Mouse (Mus musculus) activated CD4-positive, CD25-positive, alpha-beta regulatory T cell (primary cell): ENCODE measurements around the gene Sphk2. TPM values are rescaled to one million over a fixed set of nuclear protein-coding genes. Genes with fewer than 3 reads are reported as not detected.

Experiments used
- polyA plus RNA-seq, 2 experiments: library from polyadenylated mRNA; unstranded; fragments of 100-300 nt; shearing (Covaris generic); gene quantifications; one replicate each; pipeline ENCODE4 v1.2.1; 2017

The Sphk2 gene
- polyA plus RNA-seq: 10 to 100 TPM; 21.2 to 24.8 TPM

DNA sequence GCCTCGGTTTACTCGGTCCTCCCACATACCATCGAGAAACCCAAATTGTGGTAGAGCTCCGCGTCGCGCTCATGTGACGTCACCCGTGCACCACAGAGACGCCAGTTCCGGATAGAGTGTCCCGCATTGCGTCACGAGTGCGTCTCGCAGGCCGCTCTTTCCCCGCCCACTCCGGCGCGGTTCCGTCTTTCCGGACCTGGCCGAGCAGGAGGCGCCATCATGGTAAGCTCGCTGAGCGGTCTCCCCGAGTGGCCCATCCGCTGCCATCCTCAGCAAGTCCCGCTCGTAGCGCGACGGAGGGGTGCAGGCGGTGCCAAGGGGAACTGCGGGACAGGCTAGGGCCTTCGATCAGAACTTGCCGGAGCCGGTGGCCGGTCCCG is at the start of gene Sphk2:
Gene Sphk2 (minus strand): TSS at position 85 of the 380 bp plus-strand sequence.

GRCm38 (mm10) chr7:45725713-45726112 is 7.9 kb upstream of the Sphk2 start, which contains the start of gene Spaca4:
TSS of gene Spaca4 (minus strand) at chr7:45725813.

DNA sequence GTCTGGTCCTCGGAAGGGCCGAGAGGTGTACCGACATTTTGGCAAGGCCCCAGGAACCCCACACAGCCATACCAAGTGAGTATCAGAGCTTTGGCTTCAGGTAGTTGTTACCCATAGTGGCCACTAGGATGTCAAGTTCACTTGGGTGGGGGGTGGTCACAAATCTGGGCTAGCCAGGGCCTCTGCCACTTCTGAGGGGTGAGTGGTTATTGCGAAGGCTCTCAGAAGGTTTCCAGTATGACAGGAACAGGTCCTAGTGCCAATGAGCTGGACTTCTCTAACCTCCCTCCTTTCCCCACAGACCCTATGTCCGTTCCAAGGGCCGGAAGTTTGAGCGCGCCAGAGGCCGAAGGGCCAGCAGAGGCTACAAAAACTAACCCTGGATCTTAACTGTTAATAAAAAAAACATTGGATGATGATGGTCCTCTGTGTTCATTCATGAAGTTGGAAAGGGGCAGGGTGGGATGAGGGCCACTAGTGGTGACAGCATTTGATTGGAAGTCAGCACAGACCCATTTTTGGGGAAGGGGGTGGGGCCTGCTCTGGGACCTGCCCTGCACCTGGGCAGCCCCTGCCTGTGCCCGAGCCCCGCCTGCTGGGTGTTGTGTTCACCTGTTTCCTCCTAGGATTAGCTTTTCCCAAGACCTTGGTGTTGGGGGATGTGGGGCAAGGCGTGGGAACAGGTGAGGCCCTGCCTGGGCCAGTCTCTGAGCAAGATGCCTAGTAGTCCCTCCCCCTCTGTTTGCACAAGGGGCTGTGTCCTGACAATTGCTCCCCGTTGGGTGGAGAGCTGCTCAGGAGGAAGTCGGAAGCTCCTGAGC is 2.8 kb upstream of the Sphk2 start, which contains the start of gene Fam83e:
Gene Fam83e (plus strand): TSS at position 800 of the 821 bp plus-strand sequence.

DNA sequence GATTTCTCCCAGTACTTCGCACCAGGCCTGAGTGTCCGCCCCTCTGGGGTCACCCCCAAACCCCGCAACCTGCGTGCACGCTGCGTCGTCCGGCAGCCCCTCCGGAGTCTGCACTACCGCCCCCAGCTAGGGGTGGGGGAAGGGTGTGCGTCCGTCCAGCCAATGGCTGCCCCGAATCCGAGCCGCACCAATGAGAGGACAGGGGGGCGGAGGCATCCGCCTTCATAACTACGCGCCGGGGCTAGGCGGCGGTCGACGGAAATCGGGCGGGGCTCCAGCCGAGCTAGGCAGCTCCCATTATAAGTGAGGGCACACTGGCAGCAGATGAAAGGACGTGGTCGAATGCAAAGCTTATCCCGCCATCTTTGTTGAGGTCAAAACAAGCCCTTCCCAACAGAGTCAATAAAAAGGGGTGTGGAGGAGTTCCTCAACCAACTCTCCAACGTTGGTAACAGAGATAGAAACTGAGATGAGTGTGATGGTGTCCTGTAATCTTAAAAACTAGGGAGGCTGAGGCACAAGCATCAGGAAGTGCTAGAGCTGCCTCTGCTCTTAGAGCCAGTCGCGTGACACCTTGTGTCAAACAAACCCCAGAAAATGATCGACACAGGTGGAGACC is 2.6 kb downstream of the Sphk2 start, which contains the start of gene Rpl18:
Gene Rpl18 (plus strand): TSS at position 368 of the 619 bp plus-strand sequence.

GRCm38 (mm10) chr7:45704730-45705442 is 12.9 kb downstream of the Sphk2 start, which contains the start of gene Dbp:
TSS of gene Dbp (plus strand) at chr7:45705088.

DNA sequence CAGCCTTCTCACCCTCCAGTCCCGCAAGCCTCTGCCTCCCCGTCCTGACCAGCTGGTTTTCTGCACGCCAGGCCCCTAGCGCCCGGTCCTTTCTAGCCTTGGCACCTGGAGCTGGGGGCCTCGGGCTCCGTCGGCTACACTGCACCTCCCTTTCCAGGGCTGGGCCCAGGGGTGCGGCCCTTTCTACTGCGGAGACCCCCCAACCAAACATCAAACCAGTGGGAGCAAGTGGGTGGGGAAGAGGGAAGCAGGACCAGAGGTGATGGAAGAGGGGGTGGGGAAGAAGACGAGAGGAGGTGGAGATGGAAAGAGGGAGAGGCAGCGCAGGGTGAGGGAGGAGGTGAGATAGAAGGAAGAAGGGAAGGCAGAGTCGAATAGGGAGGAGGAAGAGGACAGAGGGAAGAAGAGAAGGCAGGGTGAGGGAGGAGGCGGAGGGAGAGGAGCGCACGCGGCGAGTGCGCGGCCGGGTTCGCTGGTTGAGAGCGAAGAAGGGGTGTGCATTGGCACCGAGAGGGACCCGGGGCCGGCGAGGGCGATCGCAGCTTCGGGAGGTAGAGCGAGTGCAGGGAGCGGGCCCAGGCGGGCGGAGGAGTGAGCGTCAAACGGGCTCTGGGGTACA is 18.2 kb downstream of the Sphk2 start, which contains the start of gene Car11:
Gene Car11 (plus strand): TSS at position 321 of the 619 bp plus-strand sequence.

DNA sequence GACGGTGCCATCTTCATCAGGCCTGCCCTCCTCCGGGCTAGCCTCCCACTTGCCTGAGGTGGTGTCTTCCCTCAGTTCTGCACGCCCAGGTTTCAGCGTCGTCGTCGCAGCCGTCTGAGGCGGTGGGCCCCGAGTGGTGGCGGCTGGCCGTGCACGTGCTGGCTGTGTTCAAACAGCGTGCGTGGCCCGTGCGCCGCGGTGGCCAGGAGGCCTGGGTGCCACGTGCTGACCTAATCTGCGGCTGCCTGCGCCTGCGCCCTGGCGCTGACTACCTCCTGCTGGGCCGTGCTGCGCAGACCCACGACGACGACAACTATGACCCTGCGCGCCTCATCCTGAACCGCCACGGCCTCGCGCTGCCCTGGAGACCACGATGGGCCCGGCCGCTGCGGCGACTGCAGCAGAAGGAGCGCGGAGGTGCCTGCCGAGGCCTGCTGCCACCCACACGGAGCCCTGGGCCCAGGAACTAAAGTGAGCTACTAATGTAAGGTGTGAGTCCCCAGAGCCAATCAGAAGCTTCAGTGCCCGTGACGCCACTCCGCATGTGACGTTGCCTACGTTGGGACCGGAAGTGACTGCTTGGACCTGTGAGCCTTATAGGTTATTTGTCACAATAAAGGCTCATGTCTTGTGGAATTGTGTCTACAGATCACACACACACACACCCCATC is 23.7 kb downstream of the Sphk2 start, which contains the start of gene Sec1:
Gene Sec1 (minus strand): TSS at position 482 of the 671 bp plus-strand sequence.

DNA sequence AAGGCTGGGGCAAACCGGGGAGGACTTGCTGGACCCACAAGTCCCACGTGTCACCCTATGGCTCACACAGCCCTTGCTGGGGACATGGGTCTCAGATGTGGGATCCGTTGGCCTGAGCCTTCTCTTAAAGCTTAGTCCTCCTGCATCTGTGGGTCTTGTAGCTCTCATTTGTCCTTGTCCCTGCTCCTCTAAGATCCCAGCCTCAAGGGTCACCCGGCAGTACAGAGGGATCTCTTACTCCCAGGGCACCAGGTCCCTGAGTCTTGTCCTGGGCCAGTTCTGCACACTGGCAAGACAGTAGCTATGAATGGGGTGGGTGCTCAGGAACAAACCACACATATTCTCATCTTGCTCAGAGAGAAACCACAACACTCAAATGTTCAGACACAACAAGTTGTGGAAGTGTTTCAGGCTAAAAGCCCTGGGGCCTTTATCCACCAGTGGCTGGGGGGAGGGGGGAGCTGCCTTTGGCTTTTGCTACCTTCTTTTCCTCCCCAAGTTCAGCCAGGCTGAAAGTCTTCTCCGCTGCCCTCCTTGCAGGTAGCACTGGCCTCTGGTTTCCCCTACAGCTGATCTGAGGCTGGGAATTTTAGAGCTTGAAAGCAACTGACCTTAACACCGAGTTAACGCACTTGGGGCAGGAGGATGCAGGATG is 34.3 kb downstream of the Sphk2 start, which contains the start of gene Ntn5:
Gene Ntn5 (plus strand): TSS at position 627 of the 655 bp plus-strand sequence.

DNA sequence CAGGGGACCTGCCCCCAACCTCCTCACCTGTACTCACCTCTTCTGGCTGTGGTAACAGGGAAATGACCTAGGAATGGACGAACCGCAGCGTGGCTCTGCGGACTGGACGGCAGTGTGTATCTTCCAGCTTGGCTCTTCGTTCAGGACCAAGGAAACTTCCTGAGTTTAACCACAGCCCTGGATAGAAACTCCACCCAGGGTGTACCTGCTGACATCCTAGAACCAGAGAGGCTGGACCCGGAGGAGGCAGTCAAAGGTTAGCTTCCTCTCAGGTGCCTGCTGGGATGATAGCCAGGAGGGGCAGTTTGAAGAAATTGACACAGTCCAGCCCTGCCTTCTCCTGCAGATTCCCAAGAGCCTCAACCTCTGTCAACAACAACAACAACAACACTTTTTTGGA is 51.6 kb downstream of the Sphk2 start, which contains the start of gene Fut2:
Gene Fut2 (minus strand): TSS at position 234 of the 400 bp plus-strand sequence.

Other genes starting within 250 kb of the Sphk2 start
- under 1 TPM; 0.45 to 0.88 TPM for gene Tulp2, start 236.1 kb downstream of the Sphk2 start, polyA plus RNA-seq
- gene Gm45808, start 231.2 kb downstream of the Sphk2 start, polyA plus RNA-seq: under 1 TPM in 1 of 2 experiments, not detected in 1; 0.21 TPM
- 1 to 10 TPM in 1 of 2 experiments, under 1 TPM in 1; 0.27 to 1.1 TPM for gene Dhdh, start 229.2 kb downstream of the Sphk2 start, polyA plus RNA-seq
- gene Nucb1, start 207.6 kb downstream of the Sphk2 start, polyA plus RNA-seq: 100 to 1,000 TPM; 193 to 285 TPM
- gene Ppp1r15a, start 191.7 kb downstream of the Sphk2 start, polyA plus RNA-seq: 10 to 100 TPM; 30.0 to 40.4 TPM
- under 1 TPM in 1 of 2 experiments, not detected in 1; 0.49 TPM for gene Plekha4, start 191.7 kb downstream of the Sphk2 start, polyA plus RNA-seq
- under 1 TPM; 0.85 to 0.86 TPM for gene Hsd17b14, start 163.1 kb downstream of the Sphk2 start, polyA plus RNA-seq
- 10 to 100 TPM; 61.0 to 61.5 TPM for gene Bcat2, start 147.8 kb downstream of the Sphk2 start, polyA plus RNA-seq
- not detected for gene Fgf21, start 102.5 kb downstream of the Sphk2 start, polyA plus RNA-seq
- under 1 TPM in 1 of 2 experiments, not detected in 1; 0.11 TPM for gene Fut1, start 100.7 kb downstream of the Sphk2 start, polyA plus RNA-seq
- under 1 TPM; 0.48 to 0.64 TPM for gene Izumo1, start 96.2 kb downstream of the Sphk2 start, polyA plus RNA-seq
- 1 to 10 TPM; 1.2 to 1.4 TPM for gene Rasip1, start 90.5 kb downstream of the Sphk2 start, polyA plus RNA-seq
- gene Mamstr, start 78.0 kb downstream of the Sphk2 start, polyA plus RNA-seq: 1 to 10 TPM in 1 of 2 experiments, under 1 TPM in 1; 0.16 to 1.8 TPM
- under 1 TPM; 0.05 to 0.23 TPM for gene Fut2, start 51.6 kb downstream of the Sphk2 start, polyA plus RNA-seq
- under 1 TPM in 1 of 2 experiments, not detected in 1; 0.30 TPM for gene Ntn5, start 34.0 kb downstream of the Sphk2 start, polyA plus RNA-seq
- under 1 TPM; 0.11 to 0.87 TPM for gene Sec1, start 23.6 kb downstream of the Sphk2 start, polyA plus RNA-seq
- gene Car11, start 18.2 kb downstream of the Sphk2 start, polyA plus RNA-seq: 1 to 10 TPM; 1.4 to 2.6 TPM
- gene Dbp, start 12.9 kb downstream of the Sphk2 start, polyA plus RNA-seq: 10 to 100 TPM; 30.7 to 43.2 TPM
- 1,000 to 10,000 TPM; 1,404 to 2,078 TPM for gene Rpl18, start 2.5 kb downstream of the Sphk2 start, polyA plus RNA-seq
- under 1 TPM in 1 of 2 experiments, not detected in 1; 0.09 TPM for gene Fam83e, start 3.2 kb upstream of the Sphk2 start, polyA plus RNA-seq
- gene Spaca4, start 7.8 kb upstream of the Sphk2 start, polyA plus RNA-seq: not detected
- under 1 TPM; 0.05 to 0.18 TPM for gene Lmtk3, start 65.7 kb upstream of the Sphk2 start, polyA plus RNA-seq
- gene Sult2b1, start 66.7 kb upstream of the Sphk2 start, polyA plus RNA-seq: 1 to 10 TPM; 1.7 to 4.0 TPM
- 10 to 100 TPM; 71.9 to 73.3 TPM for gene Cyth2, start 96.6 kb upstream of the Sphk2 start, polyA plus RNA-seq
- under 1 TPM; 0.06 to 0.12 TPM for gene Kcnj14, start 106.8 kb upstream of the Sphk2 start, polyA plus RNA-seq
- 10 to 100 TPM; 21.4 to 26.5 TPM for gene Grwd1, start 112.9 kb upstream of the Sphk2 start, polyA plus RNA-seq
- gene Kdelr1, start 154.8 kb upstream of the Sphk2 start, polyA plus RNA-seq: 100 to 1,000 TPM in 1 of 2 experiments, 10 to 100 TPM in 1; 84.9 to 108 TPM
- gene Grin2d, start 160.4 kb upstream of the Sphk2 start, polyA plus RNA-seq: 1 to 10 TPM in 1 of 2 experiments, under 1 TPM in 1; 0.94 to 1.1 TPM
- gene Syngr4, start 178.7 kb upstream of the Sphk2 start, polyA plus RNA-seq: 1 to 10 TPM in 1 of 2 experiments, not detected in 1; 2.1 TPM
- gene Tmem143, start 178.9 kb upstream of the Sphk2 start, polyA plus RNA-seq: 1 to 10 TPM; 7.2 to 9.5 TPM
- 100 to 1,000 TPM; 711 to 728 TPM for gene Emp3, start 203.4 kb upstream of the Sphk2 start, polyA plus RNA-seq
- gene Ccdc114, start 206.1 kb upstream of the Sphk2 start, polyA plus RNA-seq: 1 to 10 TPM; 1.4 to 2.1 TPM